Mouse (Mus musculus): ENCODE results near the gene Rpap3.

DNA sequence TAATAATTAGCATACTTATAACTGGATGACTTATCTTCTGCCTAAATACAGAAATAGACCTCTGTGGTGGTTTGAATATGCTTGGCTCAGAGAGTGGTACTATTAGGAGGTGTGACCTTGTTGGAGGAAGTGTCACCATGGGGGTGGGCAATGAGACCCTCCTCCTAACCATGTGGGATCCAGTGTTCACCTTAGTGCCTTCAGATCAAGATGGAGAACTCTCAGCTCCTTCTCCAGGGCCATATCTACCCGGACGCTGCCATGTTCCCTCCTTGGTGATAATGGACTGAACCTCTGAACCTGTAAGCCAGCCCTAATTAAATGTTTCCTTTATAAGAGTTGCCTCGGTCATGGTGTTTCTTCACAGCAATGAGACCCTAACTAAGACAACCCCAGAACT is 28.3 kb downstream of the Rpap3 start:
- no peak for TF ChIP-seq POLR2A (IDR thresholded peaks at IDR 0.05; ENCODE audit: insufficient read depth, low read length)
- no peak for TF ChIP-seq EP300 (IDR thresholded peaks at IDR 0.05; ENCODE audit: insufficient read depth, low read depth, low read length)

Measured in ES-Bruce4 (cell line).